Mouse (Mus musculus) forelimb bud, embryonic 11.5 days (tissue): Measurements from ENCODE around the gene Hoxb7.

Source experiments
- DNase-seq: peaks from one replicate; pipeline ENCODE4 v3.0.0-alpha.2; 2012; ENCODE audit warnings: low read depth, low spot score

Hoxb7 gene

DNA sequence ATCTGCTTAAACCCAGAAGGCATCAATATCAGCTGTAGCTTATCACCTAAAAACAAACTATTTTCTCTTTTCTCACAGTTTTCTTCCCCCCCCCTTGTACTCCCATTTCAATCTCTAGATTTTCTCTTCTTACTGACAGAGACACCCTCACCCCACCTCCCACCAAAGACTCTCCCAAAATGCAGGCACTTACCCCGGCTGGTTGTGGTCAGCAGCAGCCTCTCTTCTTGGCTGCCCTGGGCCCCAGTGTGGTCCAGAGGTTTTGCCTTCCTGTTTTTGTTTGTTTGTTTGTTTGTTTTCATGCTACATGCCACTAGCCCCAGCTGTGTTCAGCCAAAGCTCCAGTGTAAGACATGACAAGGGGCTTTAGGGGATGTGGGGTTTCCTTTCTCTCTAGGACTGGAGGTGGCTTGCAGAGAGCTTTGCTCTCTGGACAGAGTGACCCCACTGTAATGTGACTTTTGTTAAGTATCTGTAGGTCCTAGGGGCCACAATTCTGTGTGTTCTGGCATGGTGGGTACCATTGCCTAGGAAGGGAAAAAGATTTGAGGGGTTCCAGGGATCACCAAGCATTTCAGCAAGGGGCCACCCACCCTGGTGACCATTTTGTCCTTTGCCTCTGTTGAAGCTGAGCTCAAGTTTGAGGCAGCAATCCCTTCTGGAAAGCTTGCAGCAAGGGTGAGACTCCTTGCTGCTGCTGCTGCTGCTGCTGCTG, 18.2 kb upstream of the Hoxb7 start:
- DNase-seq: no peak

- no peak for DNase-seq
These were observed 16.6 kb upstream of the Hoxb7 start for GRCm38 (mm10) chr11:96269869-96270268.

GRCm38 (mm10) chr11:96270996-96271540, 15.4 kb upstream of the Hoxb7 start, which contains the start of gene Hoxb9:
TSS of gene Hoxb9 (plus strand) at chr11:96271457.
- DNase-seq: no peak

- no peak for DNase-seq
These were observed 14.8 kb upstream of the Hoxb7 start for GRCm38 (mm10) chr11:96271541-96272011.

DNA sequence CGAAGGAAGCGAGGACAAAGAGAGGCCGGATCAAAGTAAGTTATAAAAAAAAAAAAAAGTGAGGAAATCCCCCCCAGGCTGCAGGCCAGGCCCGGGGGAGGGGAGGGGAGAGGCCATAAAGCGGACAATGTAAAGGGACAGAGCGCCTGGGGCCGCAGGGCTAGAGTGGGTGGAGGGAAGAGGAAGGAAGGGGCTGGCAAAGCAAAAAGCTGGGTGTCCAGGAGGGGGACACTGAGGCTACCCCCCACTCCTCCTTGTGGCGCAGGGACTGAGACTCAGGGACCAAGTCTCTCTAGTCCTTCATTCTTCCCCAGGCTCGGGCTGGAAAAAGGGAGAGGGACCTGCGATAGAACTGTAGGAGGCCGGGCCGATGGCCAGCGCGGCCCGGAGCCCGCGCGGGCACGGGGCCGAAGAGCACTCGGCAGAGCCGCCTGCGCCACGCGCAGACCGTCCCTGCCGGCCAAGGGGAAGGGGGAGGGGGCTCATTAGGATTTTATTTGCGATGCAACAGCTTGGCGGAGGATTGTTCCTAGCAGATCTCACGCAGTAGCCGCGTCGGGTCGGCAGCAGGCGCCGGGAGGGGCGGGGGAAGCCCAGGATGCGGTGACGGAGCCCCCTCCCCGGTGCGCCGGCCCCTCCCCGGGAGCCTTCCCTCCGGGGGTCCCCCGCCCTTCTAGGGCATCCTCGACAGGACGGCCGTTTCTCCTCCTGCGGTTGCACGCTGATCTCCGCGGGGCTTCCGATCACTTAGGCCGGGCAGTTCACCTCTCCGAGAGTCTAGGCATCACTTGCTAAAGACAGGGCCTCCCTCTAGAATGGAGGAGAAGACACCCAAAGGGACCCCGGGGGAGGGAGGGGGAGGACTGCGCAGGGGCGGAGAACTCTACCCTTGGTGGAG, 14.2 kb upstream of the Hoxb7 start:
- DNase-seq: no peak

GRCm38 (mm10) chr11:96274428-96274827, 12.0 kb upstream of the Hoxb7 start:
- no peak for DNase-seq

- no peak for DNase-seq
These were observed 10.5 kb upstream of the Hoxb7 start for GRCm38 (mm10) chr11:96275896-96276295.

DNA sequence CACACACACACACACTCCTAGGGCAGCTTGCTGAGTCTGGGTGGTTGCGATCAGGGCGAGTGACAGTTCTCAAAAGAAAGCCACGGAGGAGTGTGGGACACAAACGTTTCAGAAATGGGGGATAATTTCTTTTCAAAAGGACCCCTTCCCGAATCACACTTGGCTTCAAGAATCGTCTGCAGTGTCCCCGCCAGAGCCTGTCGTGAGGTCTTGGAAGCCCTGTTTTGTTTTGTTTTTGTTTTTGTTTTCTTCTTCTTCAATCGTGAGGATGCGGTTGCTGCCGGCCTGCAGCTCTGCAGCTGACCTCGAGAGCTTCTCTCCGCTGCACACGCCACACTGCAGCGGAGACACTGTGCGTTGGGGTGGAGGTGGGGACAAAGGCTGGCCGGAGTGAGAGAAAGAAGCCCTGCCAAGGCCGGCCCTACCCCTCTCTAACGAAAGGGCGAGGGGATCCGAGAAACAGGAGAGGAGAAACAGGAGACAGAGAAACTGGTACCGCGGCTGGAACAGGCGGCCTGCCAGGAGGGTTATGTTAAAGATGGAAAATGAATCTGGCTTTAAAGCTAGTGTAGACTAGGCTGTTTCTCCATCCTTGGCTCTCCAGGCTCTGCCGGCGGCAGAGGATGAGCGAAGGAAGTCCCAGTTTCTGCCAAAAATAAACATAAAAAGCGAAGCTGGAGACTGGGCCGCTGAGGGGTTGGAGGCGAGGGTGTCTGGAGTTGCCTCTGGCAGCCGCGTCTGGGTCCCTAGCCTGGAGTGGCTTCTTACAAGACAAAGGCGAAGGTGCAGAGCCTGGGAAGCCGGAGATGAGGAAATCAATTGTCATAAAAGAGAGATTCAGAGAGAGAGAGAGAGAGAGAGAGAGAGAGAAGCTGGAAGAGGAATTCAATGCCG, 9.0 kb upstream of the Hoxb7 start:
- no peak for DNase-seq

- no peak for DNase-seq
These were observed 8.1 kb upstream of the Hoxb7 start for GRCm38 (mm10) chr11:96278324-96278723.

- peak; percentile 91 for DNase-seq
These were observed 7.7 kb upstream of the Hoxb7 start for GRCm38 (mm10) chr11:96278773-96279172.

DNA sequence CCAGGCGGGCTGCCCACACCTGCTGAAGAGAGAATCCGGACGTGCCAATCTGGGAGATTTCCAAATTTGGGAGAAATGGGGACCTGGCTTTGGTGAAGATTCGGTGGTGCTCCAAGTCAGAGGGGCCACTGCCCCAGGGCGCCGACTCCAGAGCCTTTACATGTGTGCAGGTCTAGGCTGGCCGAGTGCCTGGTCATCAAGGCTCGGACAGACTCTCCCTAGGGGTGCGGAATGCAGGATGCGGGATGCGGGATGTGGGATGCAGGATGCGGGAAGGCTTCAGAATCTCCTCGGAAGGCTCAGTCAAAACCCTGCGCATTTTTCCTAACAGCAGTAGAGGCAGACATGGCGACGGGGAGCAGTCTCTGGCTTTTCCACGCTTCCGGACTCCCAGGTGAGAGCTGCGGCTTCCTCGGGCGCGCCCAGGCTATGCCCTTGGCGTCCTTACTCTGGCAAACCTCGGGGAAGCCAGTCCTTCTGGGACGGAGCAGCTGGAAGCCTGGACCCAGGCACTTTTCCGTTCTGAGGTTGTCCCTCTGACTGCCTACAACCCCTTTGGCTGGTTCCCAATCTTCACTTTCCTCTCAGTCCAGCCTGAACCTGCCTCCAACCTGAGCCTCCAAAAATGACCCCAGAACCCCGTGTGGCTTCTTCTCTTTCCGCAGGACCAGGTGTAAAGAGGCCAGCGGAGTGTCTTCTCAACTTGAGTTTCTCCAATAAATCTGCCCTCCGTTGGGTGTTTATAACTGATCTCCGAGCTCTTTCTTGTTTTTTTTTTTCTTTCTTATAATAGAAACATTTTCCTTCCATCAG, 6.8 kb upstream of the Hoxb7 start:
- no peak for DNase-seq

- no peak for DNase-seq
These were observed 5.7 kb upstream of the Hoxb7 start for GRCm38 (mm10) chr11:96280399-96281378.

- no peak for DNase-seq
These were observed 5.0 kb upstream of the Hoxb7 start for GRCm38 (mm10) chr11:96281396-96281795.

- DNase-seq: no peak
These were observed 4.4 kb upstream of the Hoxb7 start, which contains the start of gene Hoxb8 for GRCm38 (mm10) chr11:96281855-96282570. TSS of gene Hoxb8 (plus strand) at chr11:96281905.

DNA sequence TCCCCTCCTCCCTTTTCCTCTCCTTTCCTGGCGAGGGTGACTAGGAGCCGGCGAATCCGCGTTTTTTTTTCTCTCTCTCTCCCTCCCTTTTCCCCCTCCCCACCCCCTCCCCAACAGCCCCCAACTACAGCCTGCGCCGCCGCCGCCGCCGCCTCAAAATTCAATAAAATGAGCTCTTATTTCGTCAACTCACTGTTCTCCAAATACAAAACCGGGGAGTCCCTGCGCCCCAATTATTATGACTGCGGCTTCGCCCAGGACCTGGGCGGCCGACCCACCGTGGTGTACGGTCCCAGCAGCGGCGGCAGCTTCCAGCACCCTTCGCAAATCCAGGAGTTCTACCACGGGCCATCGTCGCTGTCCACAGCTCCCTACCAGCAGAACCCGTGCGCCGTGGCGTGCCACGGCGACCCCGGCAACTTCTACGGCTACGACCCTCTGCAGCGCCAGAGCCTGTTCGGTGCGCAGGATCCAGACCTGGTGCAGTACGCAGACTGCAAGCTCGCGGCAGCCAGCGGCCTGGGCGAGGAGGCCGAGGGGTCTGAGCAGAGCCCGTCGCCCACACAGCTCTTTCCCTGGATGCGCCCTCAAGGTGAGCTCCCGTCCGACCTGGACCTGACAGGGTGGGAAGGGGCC, 3.5 kb upstream of the Hoxb7 start:
- no peak for DNase-seq

DNA sequence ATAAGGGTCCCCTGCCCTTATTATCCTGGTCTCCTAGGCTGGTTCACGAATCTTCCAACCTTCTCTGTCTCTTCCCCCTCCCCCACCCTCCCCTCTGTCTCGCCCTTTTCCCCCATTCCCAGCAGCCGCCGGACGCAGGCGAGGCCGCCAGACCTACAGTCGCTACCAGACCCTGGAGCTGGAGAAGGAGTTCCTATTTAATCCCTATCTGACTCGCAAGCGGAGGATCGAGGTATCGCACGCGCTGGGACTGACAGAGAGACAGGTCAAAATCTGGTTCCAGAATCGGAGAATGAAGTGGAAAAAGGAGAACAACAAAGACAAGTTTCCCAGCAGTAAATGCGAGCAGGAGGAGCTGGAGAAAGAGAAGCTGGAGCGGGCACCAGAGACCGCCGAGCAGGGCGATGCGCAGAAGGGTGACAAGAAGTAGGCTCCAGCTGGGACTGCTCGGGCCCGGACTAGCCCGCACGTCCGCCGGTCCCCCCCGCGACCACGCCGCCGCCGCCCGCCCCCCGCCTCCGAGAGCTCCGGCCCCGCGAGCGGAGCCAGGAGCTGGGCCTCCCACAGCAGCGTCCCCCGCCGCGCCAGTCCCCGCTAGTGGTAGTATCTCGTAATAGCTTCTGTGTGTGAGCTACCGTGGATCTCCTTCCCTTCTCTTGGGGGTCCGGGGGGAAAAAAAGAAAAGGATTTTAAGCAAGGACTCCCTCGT, 2.2 kb upstream of the Hoxb7 start:
- no peak for DNase-seq
